Mouse (Mus musculus) myocyte (in vitro differentiated cells): ENCODE measurements around the gene Rnf183.

Source experiments
- E2F4 ChIP-seq: IDR thresholded peaks from one replicate; pipeline ENCODE4 v1.6.1; 2011; ENCODE audit warnings: mild to moderate bottlenecking, control low read depth, moderate library complexity; ENCODE audit not compliant: insufficient read depth
- MAX ChIP-seq: IDR thresholded peaks from one replicate; pipeline ENCODE4 v1.6.1; 2011; ENCODE audit warnings: low read depth, mild to moderate bottlenecking, control low read depth
- POLR2A ChIP-seq: IDR thresholded peaks from one replicate; pipeline ENCODE4 v1.6.1; 2011; ENCODE audit warnings: low read depth, mild to moderate bottlenecking, control low read depth, moderate library complexity; ENCODE audit not compliant: insufficient read length

DNA sequence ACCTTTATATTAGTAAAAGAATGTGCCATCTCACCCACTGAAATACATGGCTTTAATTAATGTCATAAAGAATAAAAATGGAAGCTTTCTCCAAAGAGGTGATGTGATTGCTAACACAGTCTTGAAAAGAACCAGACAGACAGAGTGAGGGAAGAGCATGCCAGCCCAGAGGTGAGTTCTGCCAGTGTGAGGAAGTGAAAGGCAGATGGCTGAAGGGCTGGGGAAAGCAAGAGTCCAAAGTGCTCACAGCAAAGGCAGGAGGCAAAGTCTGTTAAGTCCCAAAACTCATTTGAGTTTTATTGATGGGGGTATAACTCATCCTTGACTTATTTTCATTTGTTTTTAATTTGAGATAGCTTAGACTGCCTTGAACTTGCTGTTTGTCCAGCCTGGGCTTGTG is 4.4 kb downstream of the Rnf183 start:
- TF ChIP-seq POLR2A: no peak
- TF ChIP-seq MAX: no peak
- TF ChIP-seq E2F4: no peak
